Mouse (Mus musculus) embryonic facial prominence, embryonic 11.5 days (tissue): ENCODE results near the gene Mrps18b. TPM values are rescaled to one million over a fixed set of nuclear protein-coding genes. Genes with fewer than 3 reads are reported as not detected.

Source experiments
- ATAC-seq: fragments of 200-750 bp; cut with Nextera tagmentation; replicated peaks from 2 replicates; pipeline ENCODE4 v1.8.0; 2017; ENCODE audit warnings: low read depth; ENCODE audit not compliant: insufficient number of reproducible peaks, low FRiP score, low TSS enrichment
- DNase-seq: peaks from one replicate; pipeline ENCODE4 v3.0.0-alpha.2; 2015; ENCODE audit warnings: low spot score
- H3K27ac ChIP-seq: fragments of 300-500 bp; sonication (generic); replicated peaks from 2 replicates; pipeline ENCODE4 v1.5.1; 2014; ENCODE audit warnings: mild to moderate bottlenecking, low read depth, low read length, control low read depth
- H3K27me3 ChIP-seq: fragments of 300-500 bp; sonication (generic); 2 replicates; pipeline ENCODE4 v1.6.1; 2014; ENCODE audit warnings: mild to moderate bottlenecking, low read length, moderate library complexity, mixed read lengths; ENCODE audit not compliant: control insufficient read depth, insufficient read depth
- H3K36me3 ChIP-seq: fragments of 300-500 bp; sonication (generic); replicated peaks from 2 replicates; pipeline ENCODE4 v1.6.1; 2014; ENCODE audit warnings: low read depth, mild to moderate bottlenecking, low read length, moderate library complexity, mixed read lengths; ENCODE audit not compliant: control insufficient read depth, insufficient read depth
- H3K4me1 ChIP-seq: fragments of 300-500 bp; sonication (generic); 2 replicates; pipeline ENCODE4 v1.6.1; 2014; ENCODE audit warnings: low read length, mixed read lengths; ENCODE audit not compliant: control insufficient read depth, insufficient read depth
- H3K4me2 ChIP-seq: fragments of 300-500 bp; sonication (generic); 2 replicates; pipeline ENCODE4 v1.6.1; 2014; ENCODE audit warnings: low read depth, mild to moderate bottlenecking, control low read depth, low read length, moderate library complexity
- H3K4me3 ChIP-seq: fragments of 300-500 bp; sonication (generic); 2 replicates; pipeline ENCODE4 v1.5.1; 2014; ENCODE audit warnings: low read depth, low read length, control low read depth
- H3K9ac ChIP-seq: fragments of 300-500 bp; sonication (generic); replicated peaks from 2 replicates; pipeline ENCODE4 v1.6.1; 2014; ENCODE audit warnings: mild to moderate bottlenecking, control low read depth, low read length
- H3K9me3 ChIP-seq: fragments of 300-500 bp; sonication (generic); replicated peaks from 2 replicates; pipeline ENCODE4 v1.6.1; 2016; ENCODE audit warnings: mild to moderate bottlenecking, low read length, inconsistent platforms, mixed read lengths; ENCODE audit not compliant: control insufficient read depth
- WGBS: fragments of 180-500 bp; shearing (Covaris S2); extraction: QIAGEN DNeasy Blood & Tissue Kit; methylation state at CpG from one replicate; pipeline ENCODE4 v1.1.7; 2014; 5-methylcytosine and 5-hydroxymethylcytosine counted together
- polyA plus RNA-seq: library from polyadenylated mRNA; unstranded; fragments of >200 nt; fragmentation: Nextera tagmentation; extraction: Ambion mirVana; gene quantifications from 2 replicates; pipeline ENCODE4 v1.2.1, GENCODE M21; 2014

Gene Mrps18b
- polyA plus RNA-seq, 1 experiment from 2014 or later = 69.5 TPM

- Histone ChIP-seq H3K9me3 (no peaks in the 10 kb centered on the region), H3K4me1 (no peaks in the 10 kb centered on the region), H3K4me3 (no peak overlapping the region), H3K4me2 (no peak overlapping the region; the same call in 1 of the 2 replicates), H3K27ac (no peak overlapping the region), H3K36me3 (peaks cover 9% of the 10 kb centered on the region), H3K9ac (no peak overlapping the region), H3K27me3 (no peaks in the 10 kb centered on the region)
- WGBS = 90% methylated on average over 17 of the region's 17 CpGs
- ATAC-seq = no peak
- no peak for DNase-seq
Measured at GRCm38 (mm10) chr17:35882924-35883323, 33.3 kb downstream of the Mrps18b start.

GRCm38 (mm10) chr17:35879245-35880057 lies 36.7 kb downstream of the Mrps18b start, which contains the start of gene Dhx16:
TSS of gene Dhx16 (plus strand) at chr17:35879819.
- Histone ChIP-seq H3K36me3 (peaks cover 3% of the 10 kb centered on the region; the same call in 1 of the 2 replicates), H3K27ac (no peak within 1 kb of the TSS; the same call in 1 of the 2 replicates), H3K27me3 (no peaks in the 10 kb centered on the region), H3K9ac (peak within 1 kb of the TSS; percentile 75), H3K4me2 (peak within 1 kb of the TSS; percentile 38), H3K4me1 (no peaks in the 10 kb centered on the region), H3K4me3 (peak within 1 kb of the TSS; percentile 86), H3K9me3 (no peaks in the 10 kb centered on the region)
- peak; percentile 85 for ATAC-seq
- DNase-seq = peak; percentile 97
- WGBS = 6% methylated on average over 66 of the region's 66 CpGs

- peaks cover 3% of the 10 kb centered on the region; the same call in 1 of the 2 replicates for H3K4me1 ChIP-seq
- no peaks in the 10 kb centered on the region for H3K27me3 ChIP-seq
- H3K4me2 ChIP-seq = no peak overlapping the region
- H3K9ac ChIP-seq = no peak overlapping the region
- no peak for DNase-seq
- H3K9me3 ChIP-seq = no peaks in the 10 kb centered on the region; the same call in 1 of the 2 replicates
- H3K27ac ChIP-seq = no peak overlapping the region
- H3K4me3 ChIP-seq = no peak overlapping the region
- 90% methylated on average over 6 of the region's 6 CpGs for WGBS
- no peak for ATAC-seq
- H3K36me3 ChIP-seq = peaks cover 7% of the 10 kb centered on the region
Measured at GRCm38 (mm10) chr17:35874721-35875120, 41.5 kb downstream of the Mrps18b start.

- ATAC-seq = no peak
- 32% methylated on average over 21 of the region's 21 CpGs for WGBS
- H3K9ac ChIP-seq = no peak overlapping the region
- H3K9me3 ChIP-seq = no peaks in the 10 kb centered on the region; the same call in 1 of the 2 replicates
- H3K27ac ChIP-seq = no peak overlapping the region
- H3K36me3 ChIP-seq = peaks cover 7% of the 10 kb centered on the region
- H3K4me2 ChIP-seq = no peak overlapping the region
- peak; percentile 86 for DNase-seq
- no peaks in the 10 kb centered on the region for H3K27me3 ChIP-seq
- H3K4me1 ChIP-seq = peaks cover 3% of the 10 kb centered on the region; the same call in 1 of the 2 replicates
- H3K4me3 ChIP-seq = no peak overlapping the region
Measured at GRCm38 (mm10) chr17:35873774-35874519, 42.2 kb downstream of the Mrps18b start.

- DNase-seq = peak; percentile 46
- peak overlapping the region; percentile 73; the same call in 1 of the 2 replicates for H3K4me3 ChIP-seq
- WGBS = 83% methylated on average over 8 of the region's 8 CpGs
- peaks cover 7% of the 10 kb centered on the region for H3K36me3 ChIP-seq
- no peak overlapping the region for H3K9ac ChIP-seq
- peak overlapping the region; percentile 93 for H3K4me2 ChIP-seq
- ATAC-seq = no peak
- no peaks in the 10 kb centered on the region for H3K27me3 ChIP-seq
- no peaks in the 10 kb centered on the region; the same call in 1 of the 2 replicates for H3K9me3 ChIP-seq
- peaks cover 8% of the 10 kb centered on the region; the same call in 1 of the 2 replicates for H3K4me1 ChIP-seq
- H3K27ac ChIP-seq = no peak overlapping the region
Measured at GRCm38 (mm10) chr17:35870884-35871696, 45.1 kb downstream of the Mrps18b start.

- no peak for DNase-seq
- H3K4me1 ChIP-seq = peaks cover 8% of the 10 kb centered on the region; the same call in 1 of the 2 replicates
- H3K4me2 ChIP-seq = peak overlapping the region; percentile 93
- 56% methylated on average over 8 of the region's 9 CpGs for WGBS
- peak overlapping the region; percentile 86 for H3K9ac ChIP-seq
- peaks cover 7% of the 10 kb centered on the region for H3K36me3 ChIP-seq
- no peak for ATAC-seq
- no peaks in the 10 kb centered on the region; the same call in 1 of the 2 replicates for H3K9me3 ChIP-seq
- no peaks in the 10 kb centered on the region for H3K27me3 ChIP-seq
- no peak overlapping the region; the same call in 1 of the 2 replicates for H3K27ac ChIP-seq
- peak overlapping the region; percentile 73 for H3K4me3 ChIP-seq
Measured at GRCm38 (mm10) chr17:35870151-35870883, 45.9 kb downstream of the Mrps18b start.
